Mouse (Mus musculus) lung, adult 2 months (tissue): ENCODE data around the gene Rap1b.

Experiments used
- CTCF ChIP-seq: fragments of 200-500 bp; IDR thresholded peaks from 2 replicates; pipeline ENCODE4 v1.5.1; 2011; ENCODE audit warnings: mild to moderate bottlenecking, low read length, control low read depth; ENCODE audit not compliant: insufficient read depth
- POLR2A ChIP-seq: fragments of 200-500 bp; IDR thresholded peaks from 2 replicates; pipeline ENCODE4 v1.6.1; 2011; ENCODE audit warnings: low read depth, mild to moderate bottlenecking, control low read depth, low read length, borderline replicate concordance; ENCODE audit errors: extremely low read depth

GRCm38 (mm10) chr10:117796181-117796580 lies 49.7 kb downstream of the Rap1b start:
- TF ChIP-seq CTCF (peak; percentile 38), POLR2A (no peak)
